Mouse (Mus musculus) stomach, postnatal 0 days (tissue): ENCODE data around the gene Ubd.

Source experiments
- CTCF ChIP-seq: IDR thresholded peaks from 2 replicates; pipeline ENCODE4 v1.5.1; 2016; ENCODE audit warnings: antibody characterized with exemption, low read depth, mild to moderate bottlenecking, moderate library complexity
- EP300 ChIP-seq: optimal IDR thresholded peaks from 2 replicates; pipeline ENCODE3; 2016; ENCODE audit warnings: antibody characterized with exemption

DNA sequence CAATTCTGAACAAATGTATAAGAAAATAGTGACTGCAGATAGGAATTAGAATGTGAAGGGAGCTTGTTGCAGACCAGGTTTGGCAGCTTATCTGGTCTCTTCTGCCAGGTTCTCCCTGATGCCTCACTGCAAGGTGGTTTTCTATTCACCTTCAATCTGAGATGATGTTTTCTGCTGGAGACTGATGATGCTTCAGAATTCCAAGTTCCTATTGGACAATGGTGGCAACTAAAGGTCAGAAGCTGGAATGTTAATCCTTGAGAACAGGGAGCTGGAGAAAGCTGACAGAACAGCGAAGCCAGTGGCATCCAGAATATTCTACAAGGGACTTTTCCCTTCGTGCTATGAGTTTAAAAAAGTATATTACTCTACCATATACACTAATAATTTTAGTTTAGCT lies 3.0 kb upstream of the Ubd start:
- no peak for TF ChIP-seq CTCF
- no peak for TF ChIP-seq EP300
